Mouse (Mus musculus): ENCODE measurements around the gene BC067074. TPM values are rescaled to one million over a fixed set of nuclear protein-coding genes. Genes with fewer than 3 reads are reported as not detected.
"Not testable (repeated sequence)": the region's sequence is repeated elsewhere in the genome, so short reads cannot be mapped to it uniquely, and the experiment has no call there.

Gene BC067074
- polyA plus RNA-seq, 1 experiment: 6.9 TPM

DNA sequence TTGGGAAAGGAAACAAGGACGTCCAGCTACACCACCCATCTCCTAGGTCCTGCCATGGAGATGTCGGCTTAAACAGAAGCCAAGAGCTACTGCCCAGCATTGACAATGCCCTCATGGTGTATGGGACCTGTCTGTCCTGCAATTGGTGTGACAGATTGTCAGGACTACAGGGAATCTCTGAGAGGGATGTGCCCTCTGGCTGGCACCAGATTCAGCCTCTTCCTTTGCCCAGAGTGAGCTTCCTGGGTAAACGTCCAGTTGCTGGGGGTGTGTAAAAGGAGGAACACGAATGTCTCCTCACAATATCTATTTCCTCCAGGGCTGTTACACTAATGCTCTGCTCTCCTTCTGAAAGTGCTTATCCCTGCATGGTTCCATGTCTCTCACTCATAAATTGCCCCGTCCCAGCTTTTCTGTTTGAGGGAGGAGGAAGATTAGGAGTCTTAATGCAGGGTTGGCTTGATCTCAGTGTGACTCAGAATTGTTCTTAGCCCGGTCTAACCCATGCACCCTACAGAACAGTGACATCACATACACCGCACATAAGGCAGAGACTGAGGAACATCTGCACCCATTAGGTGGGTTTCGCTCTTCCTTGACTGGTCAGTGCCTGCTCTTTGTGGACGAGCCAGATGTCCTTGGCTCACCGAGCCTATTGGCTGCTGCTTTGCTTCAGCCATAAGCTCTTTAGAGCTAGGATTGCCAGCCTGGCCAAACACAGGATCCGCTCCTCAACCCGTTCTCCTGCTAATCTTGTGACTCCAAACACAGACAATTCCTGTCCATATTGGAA is 80.5 kb downstream of the BC067074 start:
- WGBS: 84% methylated on average over 12 of the region's 12 CpGs
- Histone ChIP-seq H3K27me3 (replicated peaks; ENCODE audit: control insufficient read depth, insufficient read depth, low read length) (no peaks in the 10 kb centered on the region), H3K4me3 (ENCODE audit: insufficient read depth, low read depth, low read length) (no peak overlapping the region), H3K4me1 (ENCODE audit: control insufficient read depth, insufficient read depth, low read length) (no peaks in the 10 kb centered on the region; the same call in 1 of the 2 replicates), H3K27ac (ENCODE audit: insufficient read depth, low read depth, low read length) (no peak overlapping the region), H3K36me3 (ENCODE audit: control insufficient read depth, insufficient read depth, low read length) (no peaks in the 10 kb centered on the region)
- no peak for TF ChIP-seq POLR2A (IDR thresholded peaks at IDR 0.05; ENCODE audit: low read depth, low read length)
- DNase-seq: no peak

DNA sequence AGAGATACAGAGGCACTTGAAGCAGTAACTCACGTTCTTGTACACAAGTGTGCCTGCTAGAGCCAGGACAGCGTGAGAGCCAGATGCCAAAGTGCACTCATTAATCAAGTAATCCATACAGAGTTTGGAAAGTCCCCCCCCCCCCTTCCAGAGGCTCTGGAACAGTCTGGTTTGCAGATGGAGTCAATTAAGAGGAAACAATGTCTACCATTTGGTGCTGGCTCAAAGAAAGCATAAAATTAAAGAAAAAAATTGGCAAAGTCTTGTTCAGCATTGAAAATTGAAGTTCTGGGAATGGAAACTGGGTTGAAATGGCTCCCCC is 81.1 kb downstream of the BC067074 start:
- H3K27ac ChIP-seq (ENCODE audit: insufficient read depth, low read depth, low read length): no peak overlapping the region
- H3K36me3 ChIP-seq (ENCODE audit: control insufficient read depth, insufficient read depth, low read length): no peaks in the 10 kb centered on the region
- TF ChIP-seq CTCF (conservative IDR thresholded peaks at IDR 0.05; ENCODE audit: insufficient read depth, insufficient read length, low read depth, low read length) (no peak), POLR2A (IDR thresholded peaks at IDR 0.05; ENCODE audit: low read depth, low read length) (no peak)
- no peak overlapping the region for H3K4me3 ChIP-seq (ENCODE audit: insufficient read depth, low read depth, low read length)
- 42% methylated on average over 2 of the region's 2 CpGs for WGBS
- H3K4me1 ChIP-seq (ENCODE audit: control insufficient read depth, insufficient read depth, low read length): no peaks in the 10 kb centered on the region; the same call in 1 of the 2 replicates
- H3K27me3 ChIP-seq (replicated peaks; ENCODE audit: control insufficient read depth, insufficient read depth, low read length): no peaks in the 10 kb centered on the region
- no peak for DNase-seq

DNA sequence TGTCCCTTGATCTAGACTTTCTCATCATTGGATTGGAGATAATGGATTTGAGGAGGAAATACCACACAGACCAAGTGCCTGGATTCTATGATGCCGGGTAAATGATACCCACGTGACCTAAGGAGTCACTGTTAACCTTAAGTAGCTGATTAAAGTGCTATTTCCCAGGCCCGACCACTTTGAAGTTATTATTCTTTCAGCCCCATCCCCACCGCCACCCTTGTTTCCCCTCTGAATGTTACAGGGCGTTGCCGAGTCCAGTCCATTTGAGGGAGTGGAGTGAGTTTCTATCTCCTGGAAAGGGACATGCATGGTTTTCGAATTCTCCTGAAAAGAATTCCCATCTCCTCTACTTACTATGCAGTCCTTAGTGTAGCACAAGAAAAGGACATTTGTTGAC is 84.7 kb downstream of the BC067074 start:
- Histone ChIP-seq H3K36me3 (ENCODE audit: control insufficient read depth, insufficient read depth, low read length) (no peaks in the 10 kb centered on the region), H3K27me3 (replicated peaks; ENCODE audit: control insufficient read depth, insufficient read depth, low read length) (no peaks in the 10 kb centered on the region), H3K27ac (ENCODE audit: insufficient read depth, low read depth, low read length) (no peak overlapping the region), H3K4me1 (ENCODE audit: control insufficient read depth, insufficient read depth, low read length) (no peaks in the 10 kb centered on the region), H3K4me3 (ENCODE audit: insufficient read depth, low read depth, low read length) (no peak overlapping the region)
- 85% methylated on average over 7 of the region's 7 CpGs for WGBS
- TF ChIP-seq POLR2A (IDR thresholded peaks at IDR 0.05; ENCODE audit: low read depth, low read length): no peak
- TF ChIP-seq CTCF (conservative IDR thresholded peaks at IDR 0.05; ENCODE audit: insufficient read depth, insufficient read length, low read depth, low read length): no peak
- DNase-seq: no peak

DNA sequence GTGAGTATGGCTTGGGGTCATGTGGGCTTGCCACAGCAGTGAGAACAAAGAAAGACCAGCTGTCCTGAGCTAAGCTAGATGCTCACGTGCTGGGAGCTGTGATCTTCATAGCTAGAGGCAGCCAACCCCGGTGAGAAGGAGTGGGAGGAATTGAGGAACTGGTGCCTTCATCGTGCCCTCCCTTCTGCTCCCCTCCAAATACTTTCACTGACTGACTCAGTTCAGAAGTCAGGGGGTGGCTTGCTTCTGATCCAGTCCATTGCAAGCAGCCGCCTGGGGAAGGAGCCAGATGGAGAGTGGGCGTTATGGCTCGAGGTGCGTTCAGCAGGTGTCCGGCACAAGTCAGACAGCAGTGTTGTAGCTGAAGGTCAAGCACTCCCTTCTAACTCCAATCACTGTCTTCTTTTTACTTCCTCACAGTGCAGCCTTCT is 86.0 kb downstream of the BC067074 start:
- no peaks in the 10 kb centered on the region for H3K4me1 ChIP-seq (ENCODE audit: control insufficient read depth, insufficient read depth, low read length)
- no peak overlapping the region for H3K4me3 ChIP-seq (ENCODE audit: insufficient read depth, low read depth, low read length)
- H3K27me3 ChIP-seq (replicated peaks; ENCODE audit: control insufficient read depth, insufficient read depth, low read length): no peaks in the 10 kb centered on the region
- H3K36me3 ChIP-seq (ENCODE audit: control insufficient read depth, insufficient read depth, low read length): no peaks in the 10 kb centered on the region
- H3K27ac ChIP-seq (ENCODE audit: insufficient read depth, low read depth, low read length): no peak overlapping the region
- no peak for DNase-seq
- WGBS: 52% methylated on average over 8 of the region's 8 CpGs
- TF ChIP-seq CTCF (conservative IDR thresholded peaks at IDR 0.05; ENCODE audit: insufficient read depth, insufficient read length, low read depth, low read length) (no peak), POLR2A (IDR thresholded peaks at IDR 0.05; ENCODE audit: low read depth, low read length) (no peak)

DNA sequence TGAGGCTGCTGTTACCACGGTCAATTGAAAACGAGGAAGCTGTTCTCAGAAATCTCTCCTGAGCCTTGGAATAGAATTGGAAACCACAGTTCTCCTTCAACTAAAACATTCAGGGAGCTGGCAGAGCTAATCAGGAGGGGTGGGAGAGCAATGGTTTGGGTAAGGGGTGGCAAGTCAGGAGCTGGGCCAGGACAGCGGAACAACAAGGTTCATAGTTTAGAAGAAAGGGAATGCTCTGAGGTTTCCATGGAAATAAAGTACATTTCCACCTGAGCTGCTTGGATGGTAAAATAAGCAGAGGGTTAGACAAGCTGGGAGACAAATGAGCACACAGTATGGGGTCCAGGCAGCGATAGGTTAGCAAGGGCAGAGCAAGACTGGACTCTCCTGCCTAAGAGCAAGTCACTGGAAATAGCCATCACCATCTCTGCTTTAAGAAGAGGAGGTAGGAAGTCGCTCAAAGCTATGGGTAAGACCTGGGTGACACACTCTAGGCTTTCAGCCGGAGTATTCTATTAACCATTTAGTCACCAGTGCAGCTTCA is 86.9 kb downstream of the BC067074 start:
- Histone ChIP-seq H3K27ac (ENCODE audit: insufficient read depth, low read depth, low read length) (no peak overlapping the region), H3K27me3 (replicated peaks; ENCODE audit: control insufficient read depth, insufficient read depth, low read length) (no peaks in the 10 kb centered on the region), H3K36me3 (ENCODE audit: control insufficient read depth, insufficient read depth, low read length) (no peaks in the 10 kb centered on the region), H3K4me3 (ENCODE audit: insufficient read depth, low read depth, low read length) (no peak overlapping the region), H3K4me1 (ENCODE audit: control insufficient read depth, insufficient read depth, low read length) (no peaks in the 10 kb centered on the region)
- TF ChIP-seq POLR2A (IDR thresholded peaks at IDR 0.05; ENCODE audit: low read depth, low read length) (no peak), CTCF (conservative IDR thresholded peaks at IDR 0.05; ENCODE audit: insufficient read depth, insufficient read length, low read depth, low read length) (no peak)
- DNase-seq: no peak
- 66% methylated on average over 6 of the region's 6 CpGs for WGBS

DNA sequence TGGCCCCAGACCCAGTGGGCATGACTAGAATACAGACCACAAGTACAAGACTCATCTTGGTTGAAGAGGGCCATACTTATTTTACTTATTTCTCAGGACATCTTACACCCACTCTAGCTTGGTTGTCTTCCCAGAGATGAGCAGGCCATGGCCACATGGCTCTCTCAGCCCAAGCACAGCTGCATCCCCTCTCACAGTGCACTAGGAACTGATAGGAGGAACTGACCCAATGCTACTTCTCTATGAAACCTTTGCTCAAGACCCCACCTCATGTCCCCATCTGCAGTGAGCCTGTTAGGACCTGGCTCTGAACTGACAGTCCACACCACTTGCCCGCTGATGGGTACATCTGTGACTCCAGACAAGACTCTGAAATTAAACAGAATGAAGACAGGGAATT is 88.8 kb downstream of the BC067074 start:
- Histone ChIP-seq H3K36me3 (ENCODE audit: control insufficient read depth, insufficient read depth, low read length) (no peaks in the 10 kb centered on the region), H3K4me3 (ENCODE audit: insufficient read depth, low read depth, low read length) (no peak overlapping the region), H3K4me1 (ENCODE audit: control insufficient read depth, insufficient read depth, low read length) (no peaks in the 10 kb centered on the region), H3K27ac (ENCODE audit: insufficient read depth, low read depth, low read length) (no peak overlapping the region), H3K27me3 (replicated peaks; ENCODE audit: control insufficient read depth, insufficient read depth, low read length) (no peaks in the 10 kb centered on the region)
- WGBS: 95% methylated on average over 1 of the region's 1 CpGs
- DNase-seq: no peak
- TF ChIP-seq POLR2A (IDR thresholded peaks at IDR 0.05; ENCODE audit: low read depth, low read length) (no peak), CTCF (conservative IDR thresholded peaks at IDR 0.05; ENCODE audit: insufficient read depth, insufficient read length, low read depth, low read length) (no peak)

DNA sequence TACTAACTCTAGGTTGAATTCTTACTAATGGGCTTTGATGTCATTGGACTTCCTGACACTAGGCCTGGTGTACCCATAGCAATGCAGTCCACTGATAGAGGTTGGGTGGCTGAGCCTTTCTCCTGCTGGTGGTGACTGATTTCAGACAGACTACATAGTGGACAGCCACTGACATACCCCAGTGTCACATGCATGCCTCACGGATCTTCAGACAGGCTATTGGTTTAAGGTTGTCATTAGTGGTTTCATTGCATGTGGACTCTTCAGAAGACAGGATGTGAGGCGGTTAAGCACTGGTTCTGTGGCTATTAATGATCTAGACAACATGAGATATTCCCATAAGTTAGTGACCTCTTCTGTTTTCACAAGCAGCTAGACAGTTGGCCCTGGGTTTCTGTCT is 89.2 kb downstream of the BC067074 start:
- no peak for DNase-seq
- no peaks in the 10 kb centered on the region for H3K4me1 ChIP-seq (ENCODE audit: control insufficient read depth, insufficient read depth, low read length)
- no peaks in the 10 kb centered on the region for H3K27me3 ChIP-seq (replicated peaks; ENCODE audit: control insufficient read depth, insufficient read depth, low read length)
- 90% methylated on average over 2 of the region's 2 CpGs for WGBS
- TF ChIP-seq POLR2A (IDR thresholded peaks at IDR 0.05; ENCODE audit: low read depth, low read length) (no peak), CTCF (conservative IDR thresholded peaks at IDR 0.05; ENCODE audit: insufficient read depth, insufficient read length, low read depth, low read length) (no peak)
- H3K4me3 ChIP-seq (ENCODE audit: insufficient read depth, low read depth, low read length): no peak overlapping the region
- no peaks in the 10 kb centered on the region for H3K36me3 ChIP-seq (ENCODE audit: control insufficient read depth, insufficient read depth, low read length)
- H3K27ac ChIP-seq (ENCODE audit: insufficient read depth, low read depth, low read length): no peak overlapping the region

DNA sequence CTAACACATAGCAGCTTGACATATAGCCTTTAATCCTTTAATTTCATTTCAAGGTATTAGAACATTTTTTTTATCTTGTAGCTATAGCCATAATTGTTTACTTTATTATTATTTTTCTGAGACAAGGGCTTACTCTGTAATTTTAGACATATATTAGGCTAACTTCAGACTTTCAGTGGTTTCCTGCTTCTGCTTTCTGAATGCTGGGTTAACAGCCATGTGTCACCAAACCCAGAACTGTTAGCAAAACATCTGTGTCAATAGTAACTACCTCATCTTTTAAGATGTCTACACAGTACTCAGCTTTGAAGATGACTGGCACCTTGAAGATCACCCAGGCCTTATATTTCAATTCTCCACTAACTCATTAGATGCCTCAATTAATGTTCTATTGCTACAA is 89.8 kb downstream of the BC067074 start:
- not testable (repeated sequence) for H3K27ac ChIP-seq (ENCODE audit: insufficient read depth, low read depth, low read length); DNase-seq; H3K4me1 ChIP-seq (ENCODE audit: control insufficient read depth, insufficient read depth, low read length); H3K27me3 ChIP-seq (replicated peaks; ENCODE audit: control insufficient read depth, insufficient read depth, low read length); H3K36me3 ChIP-seq (ENCODE audit: control insufficient read depth, insufficient read depth, low read length); H3K4me3 ChIP-seq (ENCODE audit: insufficient read depth, low read depth, low read length)
